In genomic region chrX:77314384-77314783, GRCm38 (mm10) we compare ENCODE assay signal across 9 mouse cellular contexts.
DNase-seq lines count a peak whose midpoint lies in the region; ATAC-seq lines count a peak whose summit lies in the region.
"Had no signal": no experiment of that assay in that cellular context is flagged by ENCODE, and none has a peak within 500 bp of the region (broad histone marks: within the 10 kb centered on the region; RNA-seq: fewer than 3 reads in every experiment).

No protein-coding gene starts in this region.

- no peak overlapping the region for H3K27ac ChIP-seq in forebrain, embryonic 16.5 days (ENCODE audit: low read length)
- H3K27ac ChIP-seq: midbrain, embryonic 12.5 days had no signal

- no peak overlapping the region for H3K9ac ChIP-seq in forebrain, embryonic 16.5 days (replicated peaks; ENCODE audit: low read depth, low read length)
- H3K9ac ChIP-seq: midbrain, embryonic 12.5 days had no signal

- DNase-seq in gastrocnemius, postnatal 10 days: peak; percentile 10
- no peak for DNase-seq in gastrocnemius, adult 8-10 months (ENCODE audit: low spot score in 2 of 2)
- DNase-seq in urinary bladder, postnatal 14 days (ENCODE audit: low spot score): peak; percentile 17
- no peak for DNase-seq in urinary bladder, adult 2 months (ENCODE audit: low spot score)
- DNase-seq in embryo, embryonic 10 days (ENCODE audit: low spot score): peak; percentile 34
- DNase-seq in layer of hippocampus, adult 8-10 months (ENCODE audit: low spot score in 2 of 2): peak; percentile 16 to 24
- DNase-seq in retina, adult 2 months (ENCODE audit: low read depth, low spot score): peak; percentile 26

- H3K4me1 ChIP-seq in forebrain, embryonic 16.5 days (replicated peaks; ENCODE audit: control insufficient read depth, insufficient read depth, low read length): no peaks in the 10 kb centered on the region
- H3K4me1 ChIP-seq: midbrain, embryonic 12.5 days had no signal

- no peak for ATAC-seq in forebrain, embryonic 16.5 days

- H3K9me3 ChIP-seq in forebrain, embryonic 16.5 days (ENCODE audit: control insufficient read depth, low read length): no peaks in the 10 kb centered on the region
- H3K9me3 ChIP-seq: midbrain, embryonic 12.5 days had no signal

- no peak overlapping the region for H3K4me3 ChIP-seq in forebrain, embryonic 16.5 days (replicated peaks; ENCODE audit: low read length)
- H3K4me3 ChIP-seq: midbrain, embryonic 12.5 days had no signal

- H3K4me2 ChIP-seq in forebrain, embryonic 16.5 days (ENCODE audit: low read length): no peak overlapping the region
- H3K4me2 ChIP-seq: midbrain, embryonic 12.5 days had no signal

- no peaks in the 10 kb centered on the region for H3K36me3 ChIP-seq in forebrain, embryonic 16.5 days (ENCODE audit: control insufficient read depth, insufficient read depth)
- H3K36me3 ChIP-seq: midbrain, embryonic 12.5 days had no signal

- H3K27me3 ChIP-seq in forebrain, embryonic 16.5 days (replicated peaks; ENCODE audit: control insufficient read depth, insufficient read depth, low read length): no peaks in the 10 kb centered on the region
- H3K27me3 ChIP-seq: midbrain, embryonic 12.5 days had no signal

- WGBS in forebrain, embryonic 16.5 days: 70% methylated on average over 3 of the region's 3 CpGs

Comparison
In these comparisons a context has a peak if more than half of its experiments do, and no peak if none do; other contexts are left out.
1. DNase-seq: peak in gastrocnemius, postnatal 10 days (single experiment), urinary bladder, postnatal 14 days (single experiment), embryo, embryonic 10 days (single experiment), layer of hippocampus, adult 8-10 months (2 of 2) and retina, adult 2 months (single experiment); none in gastrocnemius, adult 8-10 months (0 of 2) and urinary bladder, adult 2 months (single experiment).